Mouse (Mus musculus): ENCODE results near the gene Zfp626. TPM values are rescaled to one million over a fixed set of nuclear protein-coding genes. Genes with fewer than 3 reads are reported as not detected.

The Zfp626 gene
- polyA plus RNA-seq, 1 experiment from 2014 or later: 1.5 TPM

- H3K9ac ChIP-seq (ENCODE audit: low read depth, low read length): no peak overlapping the region
- no peaks in the 10 kb centered on the region for H3K9me3 ChIP-seq (ENCODE audit: control insufficient read depth)
- no peak overlapping the region for H3K4me3 ChIP-seq (ENCODE audit: low read depth, low read length)
- TF ChIP-seq CTCF (IDR thresholded peaks at IDR 0.05; ENCODE audit: low read depth): no peak
- H3K4me1 ChIP-seq (replicated peaks; ENCODE audit: control insufficient read depth, insufficient read depth, low read length): no peaks in the 10 kb centered on the region
- 74% methylated on average over 2 of the region's 2 CpGs for WGBS
- no peaks in the 10 kb centered on the region for H3K36me3 ChIP-seq (ENCODE audit: control insufficient read depth, insufficient read depth)
- 0 out of 2 replicates have a peak, but pooled peaks cover 2% of the 10 kb centered on the region for H3K27me3 ChIP-seq (replicated peaks; ENCODE audit: control insufficient read depth, insufficient read depth, low read length)
- H3K4me2 ChIP-seq (replicated peaks; ENCODE audit: low read depth): no peak overlapping the region
- ATAC-seq: no peak
- H3K27ac ChIP-seq (ENCODE audit: low read depth, low read length): no peak overlapping the region
Measured at GRCm38 (mm10) chr7:27834131-27834530, 27.1 kb downstream of the Zfp626 start.

- ATAC-seq: no peak
- no peak for TF ChIP-seq CTCF (IDR thresholded peaks at IDR 0.05; ENCODE audit: low read depth)
- WGBS: 17% methylated on average over 6 of the region's 6 CpGs
Measured at GRCm38 (mm10) chr7:27837896-27838295, 30.9 kb downstream of the Zfp626 start.

GRCm38 (mm10) chr7:27838323-27839249, 31.6 kb downstream of the Zfp626 start, which contains the start of gene Zfp59:
Gene Zfp59 (plus strand): TSS chr7:27838607.
- 0 out of 2 replicates have a peak, but pooled peaks have one; percentile 10 for TF ChIP-seq CTCF (IDR thresholded peaks at IDR 0.05; ENCODE audit: low read depth)
- Histone ChIP-seq H3K27ac (ENCODE audit: low read depth, low read length) (peak within 1 kb of the TSS; percentile 73), H3K9ac (ENCODE audit: low read depth, low read length) (peak within 1 kb of the TSS; percentile 67), H3K36me3 (ENCODE audit: control insufficient read depth, insufficient read depth) (no peaks in the 10 kb centered on the region), H3K27me3 (replicated peaks; ENCODE audit: control insufficient read depth, insufficient read depth, low read length) (0 out of 2 replicates have a peak, but pooled peaks cover 2% of the 10 kb centered on the region), H3K9me3 (ENCODE audit: control insufficient read depth) (no peaks in the 10 kb centered on the region), H3K4me2 (replicated peaks; ENCODE audit: low read depth) (peak within 1 kb of the TSS; percentile 77), H3K4me3 (ENCODE audit: low read depth, low read length) (peak within 1 kb of the TSS; percentile 56), H3K4me1 (replicated peaks; ENCODE audit: control insufficient read depth, insufficient read depth, low read length) (no peaks in the 10 kb centered on the region)
- 3% methylated on average over 34 of the region's 34 CpGs for WGBS
- peak; percentile 98 for ATAC-seq

More at GRCm38 (mm10) chr7:27837896-27838295, 30.9 kb downstream of the Zfp626 start:
- peak overlapping the region; percentile 67 for H3K9ac ChIP-seq (ENCODE audit: low read depth, low read length)
- no peaks in the 10 kb centered on the region for H3K4me1 ChIP-seq (replicated peaks; ENCODE audit: control insufficient read depth, insufficient read depth, low read length)
- H3K4me3 ChIP-seq (ENCODE audit: low read depth, low read length): peak overlapping the region; percentile 56
- H3K27ac ChIP-seq (ENCODE audit: low read depth, low read length): peak overlapping the region; percentile 73
- no peaks in the 10 kb centered on the region for H3K36me3 ChIP-seq (ENCODE audit: control insufficient read depth, insufficient read depth)
- 0 out of 2 replicates have a peak, but pooled peaks cover 2% of the 10 kb centered on the region for H3K27me3 ChIP-seq (replicated peaks; ENCODE audit: control insufficient read depth, insufficient read depth, low read length)
- H3K9me3 ChIP-seq (ENCODE audit: control insufficient read depth): no peaks in the 10 kb centered on the region
- H3K4me2 ChIP-seq (replicated peaks; ENCODE audit: low read depth): peak overlapping the region; percentile 77

GRCm38 (mm10) chr7:27839596-27839995, 32.6 kb downstream of the Zfp626 start:
- H3K27me3 ChIP-seq (replicated peaks; ENCODE audit: control insufficient read depth, insufficient read depth, low read length): no peaks in the 10 kb centered on the region
- H3K4me2 ChIP-seq (replicated peaks; ENCODE audit: low read depth): peak overlapping the region; percentile 77
- no peak for TF ChIP-seq CTCF (IDR thresholded peaks at IDR 0.05; ENCODE audit: low read depth)
- no peaks in the 10 kb centered on the region for H3K4me1 ChIP-seq (replicated peaks; ENCODE audit: control insufficient read depth, insufficient read depth, low read length)
- H3K9ac ChIP-seq (ENCODE audit: low read depth, low read length): no peak overlapping the region
- no peak overlapping the region; the same call in 1 of the 2 replicates for H3K4me3 ChIP-seq (ENCODE audit: low read depth, low read length)
- no peak for ATAC-seq
- no peaks in the 10 kb centered on the region for H3K9me3 ChIP-seq (ENCODE audit: control insufficient read depth)
- 91% methylated on average over 7 of the region's 7 CpGs for WGBS
- H3K36me3 ChIP-seq (ENCODE audit: control insufficient read depth, insufficient read depth): peaks cover 3% of the 10 kb centered on the region; the same call in 1 of the 2 replicates
- H3K27ac ChIP-seq (ENCODE audit: low read depth, low read length): no peak overlapping the region

GRCm38 (mm10) chr7:27840104-27840503, 33.1 kb downstream of the Zfp626 start:
- ATAC-seq: no peak
- Histone ChIP-seq H3K27me3 (replicated peaks; ENCODE audit: control insufficient read depth, insufficient read depth, low read length) (no peaks in the 10 kb centered on the region), H3K4me2 (replicated peaks; ENCODE audit: low read depth) (no peak overlapping the region), H3K27ac (ENCODE audit: low read depth, low read length) (no peak overlapping the region), H3K9ac (ENCODE audit: low read depth, low read length) (no peak overlapping the region), H3K36me3 (ENCODE audit: control insufficient read depth, insufficient read depth) (peaks cover 9% of the 10 kb centered on the region), H3K4me1 (replicated peaks; ENCODE audit: control insufficient read depth, insufficient read depth, low read length) (no peaks in the 10 kb centered on the region), H3K4me3 (ENCODE audit: low read depth, low read length) (no peak overlapping the region), H3K9me3 (ENCODE audit: control insufficient read depth) (no peaks in the 10 kb centered on the region)
- WGBS: 92% methylated on average over 6 of the region's 6 CpGs
- TF ChIP-seq CTCF (IDR thresholded peaks at IDR 0.05; ENCODE audit: low read depth): no peak

- no peak within 1 kb of the TSS for H3K4me2 ChIP-seq (replicated peaks; ENCODE audit: low read depth)
- no peak within 1 kb of the TSS for H3K27ac ChIP-seq (ENCODE audit: low read depth, low read length)
- no peak within 1 kb of the TSS for H3K4me3 ChIP-seq (ENCODE audit: low read depth, low read length)
- no peaks in the 10 kb centered on the region for H3K27me3 ChIP-seq (replicated peaks; ENCODE audit: control insufficient read depth, insufficient read depth, low read length)
- WGBS: 93% methylated on average over 1 of the region's 1 CpGs
- H3K9me3 ChIP-seq (ENCODE audit: control insufficient read depth): no peaks in the 10 kb centered on the region
- no peaks in the 10 kb centered on the region for H3K4me1 ChIP-seq (replicated peaks; ENCODE audit: control insufficient read depth, insufficient read depth, low read length)
- no peak for ATAC-seq
- no peak for TF ChIP-seq CTCF (IDR thresholded peaks at IDR 0.05; ENCODE audit: low read depth)
- H3K36me3 ChIP-seq (ENCODE audit: control insufficient read depth, insufficient read depth): peaks cover 13% of the 10 kb centered on the region
- no peak within 1 kb of the TSS for H3K9ac ChIP-seq (ENCODE audit: low read depth, low read length)
Measured at GRCm38 (mm10) chr7:27857227-27857626, 50.2 kb downstream of the Zfp626 start, which contains the start of gene Zfp607a. Gene Zfp607a (plus strand): TSS chr7:27857527.

Data from intestine, postnatal 0 days (tissue).